Mouse (Mus musculus) gastrocnemius, postnatal 25 days (tissue): ENCODE measurements around the gene Vwce. TPM values are rescaled to one million over a fixed set of nuclear protein-coding genes. Genes with fewer than 3 reads are reported as not detected.

ENCODE experiments used
- DNase-seq: peaks from one replicate; pipeline ENCODE4 v3.0.0; 2022
- total RNA-seq, 2 experiments: library from RNA; stranded (reverse); gene quantifications; 1 replicate in 1 of 2; 2 replicates in 1 of 2; pipeline ENCODE4 v1.2.3; 2021

Vwce gene
- total RNA-seq, 2 experiments from 2014 or later: 0.08 TPM; not detected in 1

- DNase-seq: no peak
These were observed 81.5 kb downstream of the Vwce start for GRCm38 (mm10) chr19:10715476-10715875.

Other genes starting within 250 kb of the Vwce start
- gene Syt7, start 245.1 kb upstream of the Vwce start, total RNA-seq: 1 to 10 TPM; 1.9 to 4.1 TPM
- gene Lrrc10b, start 176.7 kb upstream of the Vwce start, total RNA-seq: under 1 TPM; 0.13 to 0.38 TPM
- gene Ppp1r32, start 151.3 kb upstream of the Vwce start, total RNA-seq: under 1 TPM; 0.90 to 0.91 TPM
- 10 to 100 TPM; 18.0 to 18.5 TPM for gene Cpsf7, start 108.9 kb upstream of the Vwce start, total RNA-seq
- 10 to 100 TPM; 49.0 to 54.0 TPM for gene Sdhaf2, start 108.1 kb upstream of the Vwce start, total RNA-seq
- gene Tmem216, start 78.0 kb upstream of the Vwce start, total RNA-seq: 1 to 10 TPM; 1.9 to 2.2 TPM
- gene Cyb561a3, start 57.0 kb upstream of the Vwce start, total RNA-seq: 1 to 10 TPM; 4.5 to 6.2 TPM
- gene Tmem138, start 56.9 kb upstream of the Vwce start, total RNA-seq: 1 to 10 TPM; 1.3 to 1.4 TPM
- gene Ddb1, start 28.9 kb upstream of the Vwce start, total RNA-seq: 100 to 1,000 TPM; 114 to 129 TPM
- gene Tkfc, start 28.6 kb upstream of the Vwce start, total RNA-seq: 1 to 10 TPM; 4.2 to 5.1 TPM
- not detected for gene Pga5, start 43.9 kb downstream of the Vwce start, total RNA-seq
- 10 to 100 TPM; 23.9 to 26.2 TPM for gene Vps37c, start 54.5 kb downstream of the Vwce start, total RNA-seq
- under 1 TPM in 1 of 2 experiments, not detected in 1; 0.19 TPM for gene Cd5, start 104.8 kb downstream of the Vwce start, total RNA-seq
- under 1 TPM in 1 of 2 experiments, not detected in 1; 0.13 TPM for gene Cd6, start 195.8 kb downstream of the Vwce start, total RNA-seq
- under 1 TPM; 0.38 to 0.67 TPM for gene Slc15a3, start 205.5 kb downstream of the Vwce start, total RNA-seq
- 1 to 10 TPM; 5.8 to 8.4 TPM for gene Tmem132a, start 235.7 kb downstream of the Vwce start, total RNA-seq
- gene Tmem109, start 247.8 kb downstream of the Vwce start, total RNA-seq: 100 to 1,000 TPM; 190 to 210 TPM